Mouse (Mus musculus) kidney, postnatal 4 days (tissue): ENCODE data around the gene Mettl24.
"Not testable (repeated sequence)": the region's sequence is repeated elsewhere in the genome, so short reads cannot be mapped to it uniquely, and the experiment has no call there.

Experiments used
- DNase-seq, 2 experiments: peaks; one replicate each; pipeline ENCODE4 v3.0.0; 2021; ENCODE audit warnings: mixed read lengths in 2 of 2

The Mettl24 gene

GRCm38 (mm10) chr10:40740696-40741095, 57.6 kb downstream of the Mettl24 start:
- no peak for DNase-seq

GRCm38 (mm10) chr10:40750293-40751047, 67.4 kb downstream of the Mettl24 start:
- no peak for DNase-seq

DNA sequence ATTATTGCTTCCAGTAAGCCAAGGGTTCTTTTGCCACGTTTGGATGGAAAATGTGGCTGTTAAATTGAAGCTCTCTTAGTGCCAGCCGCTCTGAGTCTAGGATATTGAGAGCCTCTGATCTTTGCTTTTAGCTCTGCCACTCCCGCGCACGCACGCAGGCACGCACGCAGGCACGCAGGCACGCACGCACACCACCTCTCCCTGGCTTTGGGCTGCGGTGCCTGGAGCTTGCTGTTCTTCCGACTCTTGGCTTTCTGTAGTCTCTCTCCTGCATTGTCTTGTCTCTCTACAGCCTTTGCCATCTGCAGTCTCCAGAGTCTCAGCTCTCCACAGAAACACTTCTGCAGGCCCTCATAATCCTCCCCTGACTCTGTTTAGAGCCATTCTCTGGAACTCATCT, 68.1 kb downstream of the Mettl24 start:
- peak in 1 of 2 experiments; percentile 18 for DNase-seq

- no peak for DNase-seq
These were observed 70.0 kb downstream of the Mettl24 start for GRCm38 (mm10) chr10:40753036-40753435.

GRCm38 (mm10) chr10:40758171-40759010, 75.3 kb downstream of the Mettl24 start:
- DNase-seq: no peak

- DNase-seq: not testable (repeated sequence)
These were observed 76.5 kb downstream of the Mettl24 start for GRCm38 (mm10) chr10:40759391-40760194.

DNA sequence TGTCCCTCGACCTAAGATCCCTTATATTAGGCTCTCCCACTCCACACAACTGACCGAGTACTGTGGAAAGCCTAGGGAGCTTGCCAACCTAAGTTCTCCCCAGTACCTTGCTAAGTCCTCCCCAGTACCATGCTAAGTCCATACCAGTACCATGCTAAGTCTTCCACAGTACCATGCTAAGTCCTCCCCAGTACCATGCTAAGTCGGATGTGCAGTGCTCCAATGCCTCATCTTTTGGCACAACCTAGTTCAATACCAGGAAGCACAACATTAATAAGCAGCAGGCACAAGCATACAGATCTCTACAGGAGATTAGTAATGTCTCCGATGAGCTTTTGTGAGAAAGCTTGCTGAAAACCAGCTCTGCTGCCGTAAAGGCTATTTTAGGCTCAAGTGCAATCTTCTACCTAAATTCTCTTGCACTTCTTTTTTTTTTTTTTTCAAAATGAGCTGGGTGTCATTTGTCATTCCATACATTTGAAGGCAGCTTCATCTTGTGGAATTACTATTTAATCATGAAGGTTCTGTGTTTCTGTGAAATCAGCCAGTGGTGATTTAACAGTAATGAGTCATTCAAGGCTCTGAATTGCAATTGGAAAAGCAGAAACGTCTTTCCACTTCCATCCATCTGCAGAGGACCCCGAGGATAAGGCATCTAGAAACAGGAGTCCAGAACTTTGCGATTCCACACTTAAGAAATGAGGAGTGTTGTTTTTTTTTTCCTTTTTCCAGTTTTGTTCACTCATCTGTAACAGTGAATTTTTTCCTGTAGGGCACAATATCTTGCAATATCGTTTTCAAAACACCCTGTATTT, 77.3 kb downstream of the Mettl24 start:
- no peak for DNase-seq

GRCm38 (mm10) chr10:40761010-40761752, 78.1 kb downstream of the Mettl24 start:
- no peak for DNase-seq

- no peak for DNase-seq
These were observed 79.5 kb downstream of the Mettl24 start for GRCm38 (mm10) chr10:40762624-40763023.

- no peak for DNase-seq
These were observed 80.1 kb downstream of the Mettl24 start for GRCm38 (mm10) chr10:40763084-40763720.

GRCm38 (mm10) chr10:40772266-40772665, 89.2 kb downstream of the Mettl24 start:
- no peak for DNase-seq

- DNase-seq: no peak
These were observed 92.1 kb downstream of the Mettl24 start for GRCm38 (mm10) chr10:40775151-40775550.

DNA sequence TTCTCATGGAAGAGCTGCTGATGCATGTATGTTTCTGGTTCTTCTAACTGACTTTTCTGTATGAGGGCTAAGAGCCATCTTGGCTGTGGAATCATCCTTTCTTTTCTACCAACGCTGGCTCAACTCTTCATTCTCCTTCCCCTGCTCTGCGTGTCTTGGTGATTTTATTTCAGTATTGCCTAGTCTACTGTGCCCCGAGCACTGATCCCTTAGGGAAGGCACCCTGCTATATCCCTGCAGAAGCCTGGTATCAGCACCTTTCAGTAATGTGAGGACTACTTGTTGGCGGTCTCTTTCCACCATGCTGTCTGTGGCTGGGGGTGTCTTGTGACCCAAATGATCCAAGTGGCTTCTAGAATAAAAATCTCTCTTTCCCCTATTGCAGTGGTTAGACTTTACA, 92.6 kb downstream of the Mettl24 start:
- DNase-seq: no peak

GRCm38 (mm10) chr10:40777171-40777570, 94.1 kb downstream of the Mettl24 start:
- no peak for DNase-seq

- no peak for DNase-seq
These were observed 95.4 kb downstream of the Mettl24 start for GRCm38 (mm10) chr10:40778472-40778871.

GRCm38 (mm10) chr10:40790406-40790805, 107.3 kb downstream of the Mettl24 start:
- no peak for DNase-seq

DNA sequence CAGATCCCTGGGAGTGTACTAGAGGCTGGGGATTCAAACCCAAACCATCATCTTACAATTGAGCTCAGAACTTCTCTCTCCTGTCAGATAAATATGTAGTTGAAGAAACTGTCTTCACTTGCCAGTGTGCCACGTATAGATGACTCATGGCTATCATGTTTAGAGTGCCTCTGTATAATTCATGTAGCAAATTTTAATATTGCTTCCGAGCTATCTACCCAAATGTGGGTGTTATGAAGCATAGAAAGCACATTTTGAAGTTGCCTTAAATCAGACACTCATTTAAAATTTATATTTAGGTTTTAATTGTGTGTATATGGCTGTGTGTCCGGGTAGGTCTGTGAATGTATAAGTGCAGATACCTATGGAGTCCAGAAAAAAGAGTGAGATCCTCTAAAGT, 109.0 kb downstream of the Mettl24 start:
- no peak for DNase-seq

- no peak for DNase-seq
These were observed 122.1 kb downstream of the Mettl24 start for GRCm38 (mm10) chr10:40805221-40805620.

GRCm38 (mm10) chr10:40806221-40806620, 123.1 kb downstream of the Mettl24 start:
- no peak for DNase-seq

DNA sequence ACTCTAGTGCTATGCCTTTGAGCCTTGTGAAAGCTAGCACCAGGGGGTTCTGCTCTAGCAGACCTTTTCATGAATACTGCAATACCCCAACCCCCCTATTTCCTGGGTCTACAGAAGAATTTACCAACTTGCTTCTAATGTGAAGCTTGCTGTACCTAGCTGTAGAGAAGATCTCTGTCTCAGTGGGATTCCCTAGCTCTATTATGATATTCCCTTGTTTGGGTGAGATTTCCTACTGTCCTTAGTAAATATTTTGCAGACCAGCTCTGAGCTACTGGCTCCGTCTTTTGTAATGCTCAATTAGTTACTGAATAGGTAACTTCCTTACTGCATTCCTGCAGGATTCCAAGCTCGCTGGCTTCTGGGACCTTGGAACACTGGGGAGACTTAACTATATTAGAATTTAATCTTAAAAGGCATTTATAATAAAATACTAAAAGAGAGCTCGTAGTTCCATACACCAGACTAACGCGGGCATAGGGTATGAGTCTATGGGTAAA, 126.4 kb downstream of the Mettl24 start:
- DNase-seq: peak in 1 of 2 experiments; percentile 25

GRCm38 (mm10) chr10:40813627-40814026, 130.5 kb downstream of the Mettl24 start:
- no peak for DNase-seq
